Mouse (Mus musculus): ENCODE measurements around the gene Ifit1. TPM values are rescaled to one million over a fixed set of nuclear protein-coding genes. Genes with fewer than 3 reads are reported as not detected.

Ifit1 gene
- total RNA-seq, 2 experiments from 2014 or later = 5.1 to 6.7 TPM

DNA sequence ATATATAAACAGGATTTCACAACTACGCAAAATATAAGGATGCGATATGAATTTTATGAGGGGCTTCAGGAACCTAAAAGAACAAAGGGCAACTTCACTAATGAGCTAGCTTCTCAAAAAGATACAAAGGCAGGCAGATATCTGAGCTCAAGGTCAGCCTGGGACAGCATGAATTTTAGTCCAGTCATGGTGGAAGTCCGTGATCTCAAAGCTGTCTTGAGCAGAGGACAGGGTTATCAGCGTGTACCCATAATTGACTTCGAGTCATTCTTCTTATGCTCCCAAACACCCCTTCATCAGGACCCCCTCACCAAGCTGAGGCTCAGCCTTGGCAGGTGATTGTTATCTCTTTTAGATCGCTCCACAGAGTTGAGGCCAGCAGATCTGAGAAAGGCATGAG, 10.3 kb downstream of the Ifit1 start:
- DNase-seq (ENCODE audit: low spot score in 2 of 2) = no peak

GRCm38 (mm10) chr19:34655227-34655805, 14.6 kb downstream of the Ifit1 start:
- no peak for DNase-seq (ENCODE audit: low spot score in 2 of 2)

GRCm38 (mm10) chr19:34656511-34657298, 16.0 kb downstream of the Ifit1 start:
- DNase-seq (ENCODE audit: low spot score in 2 of 2) = no peak

DNA sequence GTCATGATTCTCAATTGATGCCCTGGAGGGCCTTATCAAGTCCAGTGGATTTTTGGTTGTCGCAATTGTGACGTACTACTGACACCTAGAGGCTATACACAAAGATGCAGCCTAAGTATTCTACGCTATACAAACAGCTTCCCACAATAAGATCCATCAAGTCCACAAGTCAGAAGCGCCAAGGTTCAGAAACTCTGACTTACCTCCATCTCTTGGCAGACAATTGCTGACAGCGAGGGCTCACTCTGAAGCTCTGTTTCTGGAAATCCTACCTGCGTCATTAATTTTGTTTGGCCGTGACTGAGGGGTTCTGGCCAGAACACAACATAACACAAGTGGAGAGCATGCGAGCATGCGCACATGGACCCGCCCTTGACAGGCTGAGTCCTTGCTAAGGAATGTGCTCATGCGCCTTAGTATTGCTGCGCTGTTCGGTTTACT, 21.4 kb downstream of the Ifit1 start:
- DNase-seq (ENCODE audit: low spot score in 2 of 2) = peak; percentile 38 to 52

- DNase-seq (ENCODE audit: low spot score in 2 of 2) = no peak
Measured at GRCm38 (mm10) chr19:34662740-34663139, 22.1 kb downstream of the Ifit1 start.

GRCm38 (mm10) chr19:34666127-34666526, 25.5 kb downstream of the Ifit1 start:
- peak; percentile 60 to 64 for DNase-seq (ENCODE audit: low spot score in 2 of 2)

DNA sequence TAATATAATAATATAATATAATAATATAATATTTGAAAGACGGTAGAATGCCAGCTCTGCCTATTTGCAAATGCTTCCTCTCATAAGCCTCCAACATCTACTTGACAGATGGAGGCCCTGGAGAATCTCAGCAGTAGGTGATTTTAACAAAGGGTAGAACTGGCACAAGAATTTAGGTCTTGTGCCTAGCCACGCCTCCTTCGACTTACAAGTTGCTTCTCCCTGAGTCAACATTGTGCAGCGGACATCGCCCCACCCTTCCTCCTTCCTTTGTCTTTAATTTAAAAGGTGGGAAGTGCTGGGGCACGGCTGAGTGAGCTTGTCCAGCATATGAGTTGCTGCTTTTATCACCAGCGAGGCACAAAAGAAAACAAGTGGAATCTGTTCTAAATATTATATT, 32.8 kb downstream of the Ifit1 start:
- no peak for DNase-seq (ENCODE audit: low spot score in 2 of 2)

DNA sequence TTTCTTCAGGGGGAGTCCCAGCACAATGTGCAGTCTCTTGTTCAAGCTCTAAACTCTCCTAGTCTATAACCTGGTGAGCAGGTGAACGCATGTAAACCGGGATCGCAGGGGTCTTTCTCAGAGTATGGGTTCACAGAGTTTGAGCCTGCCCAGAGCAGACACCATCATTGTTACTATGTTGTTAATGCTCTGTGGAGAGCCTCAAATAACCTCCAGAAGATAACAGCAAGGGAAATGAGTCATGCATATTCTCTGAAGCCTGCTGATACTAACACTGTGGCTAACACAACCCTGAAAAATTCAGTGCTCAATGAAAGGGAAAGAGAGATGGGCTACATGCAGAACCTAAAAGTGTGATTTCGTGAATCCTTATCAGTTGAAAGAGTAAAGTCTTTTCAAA, 37.8 kb downstream of the Ifit1 start:
- DNase-seq (ENCODE audit: low spot score in 2 of 2) = no peak

GRCm38 (mm10) chr19:34684857-34685256, 44.2 kb downstream of the Ifit1 start:
- peak; percentile 41 to 51 for DNase-seq (ENCODE audit: low spot score in 2 of 2)

GRCm38 (mm10) chr19:34685530-34685929, 44.9 kb downstream of the Ifit1 start:
- DNase-seq (ENCODE audit: low spot score in 2 of 2) = no peak

- no peak for DNase-seq (ENCODE audit: low spot score in 2 of 2)
Measured at GRCm38 (mm10) chr19:34691402-34691801, 50.7 kb downstream of the Ifit1 start.

- DNase-seq (ENCODE audit: low spot score in 2 of 2) = no peak
Measured at GRCm38 (mm10) chr19:34696352-34696986, 55.8 kb downstream of the Ifit1 start.

GRCm38 (mm10) chr19:34697461-34697860, 56.8 kb downstream of the Ifit1 start:
- no peak for DNase-seq (ENCODE audit: low spot score in 2 of 2)

GRCm38 (mm10) chr19:34698432-34698831, 57.8 kb downstream of the Ifit1 start:
- no peak for DNase-seq (ENCODE audit: low spot score in 2 of 2)

- no peak for DNase-seq (ENCODE audit: low spot score in 2 of 2)
Measured at GRCm38 (mm10) chr19:34698852-34699251, 58.2 kb downstream of the Ifit1 start.

- no peak for DNase-seq (ENCODE audit: low spot score in 2 of 2)
Measured at GRCm38 (mm10) chr19:34699300-34699699, 58.6 kb downstream of the Ifit1 start.

Other genes starting within 250 kb of the Ifit1 start
- gene Ch25h, start 165.7 kb upstream of the Ifit1 start, total RNA-seq (2021) = 1 to 10 TPM in 1 of 2 experiments, under 1 TPM in 1; 0.60 to 1.7 TPM
- 100 to 1,000 TPM; 101 to 207 TPM for gene Lipa, start 113.4 kb upstream of the Ifit1 start, total RNA-seq (2021)
- 1 to 10 TPM; 2.8 to 4.3 TPM for gene Ifit2, start 90.2 kb upstream of the Ifit1 start, total RNA-seq (2021)
- 1 to 10 TPM; 5.4 to 6.3 TPM for gene Ifit3, start 57.3 kb upstream of the Ifit1 start, total RNA-seq (2021)
- under 1 TPM; 0.40 to 0.48 TPM for gene Ifit1bl1, start 38.9 kb upstream of the Ifit1 start, total RNA-seq (2021)
- gene Ifit3b, start 32.9 kb upstream of the Ifit1 start, total RNA-seq (2021) = 1 to 10 TPM; 1.9 to 2.5 TPM
- under 1 TPM; 0.10 to 0.13 TPM for gene Ifit1bl2, start 128 bp upstream of the Ifit1 start, total RNA-seq (2021)
- gene Slc16a12, start 106.4 kb downstream of the Ifit1 start, total RNA-seq (2021) = under 1 TPM; 0.33 to 0.54 TPM
- gene Pank1, start 238.6 kb downstream of the Ifit1 start, total RNA-seq (2021) = 10 to 100 TPM; 77.0 to 80.4 TPM